Mouse (Mus musculus) stomach, embryonic 16.5 days (tissue): ENCODE results near the gene Entpd7. TPM values are rescaled to one million over a fixed set of nuclear protein-coding genes. Genes with fewer than 3 reads are reported as not detected.

Experiments used
- ATAC-seq: fragments of 200-750 bp; cut with Nextera tagmentation; 2 replicates; pipeline ENCODE4 v1.8.0; 2017; ENCODE audit warnings: moderate number of reproducible peaks, moderate TSS enrichment; ENCODE audit not compliant: insufficient read depth, low FRiP score
- H3K27ac ChIP-seq: fragments of 300-500 bp; sonication (generic); 2 replicates; pipeline ENCODE4 v1.5.1; 2014; ENCODE audit warnings: low read length
- H3K27me3 ChIP-seq: fragments of 300-500 bp; sonication (generic); 2 replicates; pipeline ENCODE4 v1.6.1; 2014; ENCODE audit warnings: low read length, control low read depth, mixed read lengths; ENCODE audit not compliant: control insufficient read depth, insufficient read depth
- H3K36me3 ChIP-seq: fragments of 300-500 bp; sonication (generic); 2 replicates; pipeline ENCODE4 v1.6.1; 2014; ENCODE audit warnings: low read length; ENCODE audit not compliant: control insufficient read depth, insufficient read depth
- H3K4me1 ChIP-seq: fragments of 300-500 bp; sonication (generic); 2 replicates; pipeline ENCODE4 v1.6.1; 2014; ENCODE audit warnings: low read length, control low read depth, mixed read lengths; ENCODE audit not compliant: control insufficient read depth, insufficient read depth
- H3K4me2 ChIP-seq: fragments of 300-500 bp; sonication (generic); 2 replicates; pipeline ENCODE4 v1.6.1; 2014; ENCODE audit warnings: low read depth, low read length, mixed read lengths
- H3K4me3 ChIP-seq: fragments of 300-500 bp; sonication (generic); replicated peaks from 2 replicates; pipeline ENCODE4 v1.5.1; 2014; ENCODE audit warnings: mild to moderate bottlenecking, low read length
- H3K9ac ChIP-seq: fragments of 300-500 bp; sonication (generic); 2 replicates; pipeline ENCODE4 v1.6.1; 2014; ENCODE audit warnings: low read length
- H3K9me3 ChIP-seq: fragments of 300-500 bp; sonication (generic); replicated peaks from 2 replicates; pipeline ENCODE4 v1.6.1; 2016; ENCODE audit warnings: low read length, control low read depth; ENCODE audit not compliant: control insufficient read depth
- WGBS: fragments of 180-500 bp; shearing (Covaris S2); extraction: QIAGEN DNeasy Blood & Tissue Kit; methylation state at CpG from one replicate; pipeline ENCODE4 v1.1.7; 2014; 5-methylcytosine and 5-hydroxymethylcytosine counted together
- polyA plus RNA-seq: library from polyadenylated mRNA; unstranded; fragments of >200 nt; fragmentation: Nextera tagmentation; extraction: Ambion mirVana; gene quantifications from 2 replicates; pipeline ENCODE4 v1.2.1, GENCODE M21; 2015

The Entpd7 gene
- polyA plus RNA-seq, 1 experiment from 2014 or later: 15.3 TPM

- Histone ChIP-seq H3K9me3 (no peaks in the 10 kb centered on the region), H3K4me3 (no peak overlapping the region), H3K4me1 (peaks cover 16% of the 10 kb centered on the region), H3K9ac (no peak overlapping the region), H3K36me3 (peaks cover 6% of the 10 kb centered on the region; the same call in 1 of the 2 replicates), H3K27me3 (no peaks in the 10 kb centered on the region), H3K27ac (no peak overlapping the region), H3K4me2 (no peak overlapping the region)
- ATAC-seq: no peak
- WGBS: 80% methylated on average over 8 of the region's 8 CpGs
These were observed 20.2 kb upstream of the Entpd7 start for GRCm38 (mm10) chr19:43669136-43669759.

DNA sequence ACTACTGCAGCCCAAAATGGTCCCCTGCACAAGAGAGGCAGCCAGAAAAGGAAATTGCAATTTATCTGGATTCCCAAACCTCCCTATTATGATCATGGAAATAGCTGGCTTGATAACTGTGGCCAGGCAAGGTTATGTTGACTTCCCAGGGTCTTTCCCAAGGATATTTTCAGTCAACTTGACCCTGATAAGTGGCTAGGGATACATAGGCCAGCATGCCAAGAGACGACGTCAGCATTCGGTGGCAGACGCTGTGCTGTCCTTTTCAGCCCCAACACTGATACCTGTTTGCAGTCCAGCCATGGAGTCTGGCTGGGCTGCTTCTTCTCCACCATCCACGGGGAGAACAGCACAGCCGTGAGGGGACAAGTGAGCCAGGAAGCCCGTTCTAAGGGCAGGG lies 18.4 kb upstream of the Entpd7 start:
- Histone ChIP-seq H3K4me3 (no peak overlapping the region), H3K4me1 (peaks cover 16% of the 10 kb centered on the region), H3K9me3 (no peaks in the 10 kb centered on the region), H3K27ac (no peak overlapping the region), H3K36me3 (peaks cover 6% of the 10 kb centered on the region; the same call in 1 of the 2 replicates), H3K4me2 (no peak overlapping the region), H3K27me3 (no peaks in the 10 kb centered on the region), H3K9ac (0 out of 2 replicates have a peak overlapping the region, but pooled peaks have one; percentile 23)
- ATAC-seq: no peak
- 69% methylated on average over 7 of the region's 7 CpGs for WGBS

DNA sequence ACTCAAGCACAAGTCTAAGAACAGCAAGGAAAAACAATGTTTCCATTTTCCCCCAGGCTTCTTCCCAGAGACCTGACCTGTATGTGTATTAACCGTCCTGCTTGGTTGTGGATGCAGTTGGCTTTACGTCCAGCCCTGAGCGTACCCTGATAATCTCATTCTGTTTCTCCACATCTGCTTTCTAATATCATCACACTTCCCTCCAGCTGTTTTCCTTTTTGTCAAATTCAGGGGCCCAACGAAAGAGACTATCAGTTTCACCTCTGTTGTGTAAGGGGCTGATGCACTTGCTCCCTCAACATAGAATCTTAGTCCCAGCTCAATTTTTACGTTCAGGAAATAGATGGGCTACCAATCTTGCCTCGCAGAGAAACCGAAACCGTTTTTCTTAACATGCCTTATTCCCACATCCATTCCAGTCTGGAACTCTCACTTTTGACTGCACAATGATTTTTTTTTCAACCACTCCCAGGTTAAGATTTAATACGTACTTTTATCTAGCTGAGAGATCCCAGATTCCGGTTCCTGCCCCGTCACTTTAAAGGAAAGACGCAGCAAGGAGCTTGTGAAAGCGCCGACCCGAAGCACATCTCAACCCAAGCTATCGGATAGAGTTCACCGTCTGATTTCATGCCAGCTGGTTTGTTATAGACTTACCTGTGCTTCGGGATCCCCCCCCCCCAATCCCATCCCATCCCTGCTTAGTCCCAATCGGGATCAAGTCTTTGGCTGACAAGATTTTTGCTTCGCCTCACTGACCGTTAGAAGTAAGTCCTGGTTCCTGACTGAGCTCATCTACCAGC lies 15.8 kb upstream of the Entpd7 start:
- Histone ChIP-seq H3K4me3 (peak overlapping the region; percentile 83), H3K9ac (peak overlapping the region; percentile 94), H3K4me1 (peaks cover 23% of the 10 kb centered on the region), H3K27me3 (no peaks in the 10 kb centered on the region), H3K36me3 (no peaks in the 10 kb centered on the region), H3K27ac (peak overlapping the region; percentile 79), H3K4me2 (peak overlapping the region; percentile 86), H3K9me3 (no peaks in the 10 kb centered on the region)
- WGBS: 5% methylated on average over 21 of the region's 21 CpGs
- no peak for ATAC-seq

DNA sequence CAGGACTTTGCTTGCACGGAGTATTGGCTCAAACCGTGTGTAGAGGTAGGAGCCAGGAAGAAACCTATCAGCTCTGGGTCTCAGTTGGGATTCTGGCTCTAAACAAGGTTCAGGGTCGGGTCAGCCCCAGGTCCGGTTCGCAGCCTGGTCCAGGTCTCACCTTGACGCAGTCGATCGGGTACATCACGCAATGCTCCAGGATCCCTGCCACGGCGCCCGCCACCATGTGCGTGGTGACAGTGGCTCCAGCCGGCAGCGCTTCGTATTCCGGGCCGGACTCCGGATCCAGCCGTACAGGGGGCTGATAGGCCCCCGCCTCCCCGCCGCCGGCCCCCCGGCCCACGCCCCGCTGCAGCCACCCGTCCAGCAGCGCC lies 15.2 kb upstream of the Entpd7 start:
- whole genome bisulfite sequencing: 0% methylated on average over 26 of the region's 29 CpGs
- peak overlapping the region; percentile 86 for H3K4me2 ChIP-seq
- peak overlapping the region; percentile 83 for H3K4me3 ChIP-seq
- ATAC-seq: 0 out of 2 replicates have a peak, but pooled peaks have one; percentile 4
- H3K27ac ChIP-seq: peak overlapping the region; percentile 79
- H3K9me3 ChIP-seq: no peaks in the 10 kb centered on the region
- H3K4me1 ChIP-seq: peaks cover 25% of the 10 kb centered on the region
- H3K9ac ChIP-seq: peak overlapping the region; percentile 94
- no peaks in the 10 kb centered on the region for H3K27me3 ChIP-seq
- H3K36me3 ChIP-seq: no peaks in the 10 kb centered on the region

- under 1% methylated on average over 79 of the region's 79 CpGs for WGBS
- Histone ChIP-seq H3K4me3 (peak within 1 kb of the TSS; percentile 83), H3K9ac (peak within 1 kb of the TSS; percentile 94), H3K4me1 (peaks cover 28% of the 10 kb centered on the region), H3K27me3 (no peaks in the 10 kb centered on the region), H3K36me3 (no peaks in the 10 kb centered on the region), H3K4me2 (peak within 1 kb of the TSS; percentile 86), H3K27ac (peak within 1 kb of the TSS; percentile 99), H3K9me3 (no peaks in the 10 kb centered on the region)
- ATAC-seq: peak; percentile 95
These were observed 14.5 kb upstream of the Entpd7 start, which contains the start of gene Slc25a28 for GRCm38 (mm10) chr19:43674730-43675524. Gene Slc25a28 (minus strand): TSS chr19:43674881.

DNA sequence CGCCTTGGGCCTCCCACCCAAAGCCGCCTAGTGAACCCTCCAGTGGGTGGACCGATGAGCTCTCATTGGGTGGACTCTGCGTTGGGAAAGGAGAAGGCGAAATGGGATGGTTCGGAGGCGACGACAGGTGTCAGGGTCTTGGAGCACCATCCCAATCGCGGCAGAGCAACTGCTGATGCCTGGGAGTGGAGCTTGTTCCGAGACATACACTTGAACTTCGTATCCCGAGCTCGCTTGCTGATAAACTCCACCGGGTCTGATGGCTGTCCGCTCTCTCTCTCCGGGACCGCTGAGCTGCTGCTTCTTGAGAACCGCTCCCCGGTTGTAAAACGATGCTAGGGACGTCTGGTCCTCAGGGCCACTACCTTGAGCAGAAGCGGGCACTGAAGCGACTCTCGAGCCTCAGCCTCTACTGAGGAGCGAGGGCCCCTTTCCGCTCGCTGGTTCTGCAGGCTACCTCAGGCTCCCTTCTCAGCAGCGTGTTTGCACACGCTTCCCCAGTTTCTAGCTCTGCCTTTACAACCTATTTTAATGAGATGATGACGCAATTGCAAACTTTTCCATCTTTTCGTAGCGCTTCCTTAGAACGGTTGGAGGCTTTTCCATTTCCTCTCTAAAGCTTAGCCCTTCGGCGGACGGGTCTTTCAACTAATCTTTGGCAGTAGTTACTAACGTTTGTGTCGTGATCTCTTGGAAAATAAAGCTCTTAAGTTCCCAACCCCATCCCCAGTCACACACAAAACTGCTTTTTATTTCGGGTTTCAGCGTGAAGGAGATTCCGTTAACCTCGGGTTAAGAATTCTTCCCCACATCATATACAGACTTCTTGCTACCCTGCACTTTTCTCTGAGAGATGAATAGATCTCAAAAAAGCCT lies 13.7 kb upstream of the Entpd7 start:
- no peaks in the 10 kb centered on the region for H3K36me3 ChIP-seq
- H3K9ac ChIP-seq: peak overlapping the region; percentile 82
- H3K9me3 ChIP-seq: no peaks in the 10 kb centered on the region
- peak overlapping the region; percentile 99 for H3K27ac ChIP-seq
- WGBS: 1% methylated on average over 43 of the region's 43 CpGs
- peaks cover 28% of the 10 kb centered on the region for H3K4me1 ChIP-seq
- ATAC-seq: no peak; the same call in 1 of the 2 replicates
- H3K4me3 ChIP-seq: peak overlapping the region; percentile 73
- H3K4me2 ChIP-seq: peak overlapping the region; percentile 85
- no peaks in the 10 kb centered on the region for H3K27me3 ChIP-seq

DNA sequence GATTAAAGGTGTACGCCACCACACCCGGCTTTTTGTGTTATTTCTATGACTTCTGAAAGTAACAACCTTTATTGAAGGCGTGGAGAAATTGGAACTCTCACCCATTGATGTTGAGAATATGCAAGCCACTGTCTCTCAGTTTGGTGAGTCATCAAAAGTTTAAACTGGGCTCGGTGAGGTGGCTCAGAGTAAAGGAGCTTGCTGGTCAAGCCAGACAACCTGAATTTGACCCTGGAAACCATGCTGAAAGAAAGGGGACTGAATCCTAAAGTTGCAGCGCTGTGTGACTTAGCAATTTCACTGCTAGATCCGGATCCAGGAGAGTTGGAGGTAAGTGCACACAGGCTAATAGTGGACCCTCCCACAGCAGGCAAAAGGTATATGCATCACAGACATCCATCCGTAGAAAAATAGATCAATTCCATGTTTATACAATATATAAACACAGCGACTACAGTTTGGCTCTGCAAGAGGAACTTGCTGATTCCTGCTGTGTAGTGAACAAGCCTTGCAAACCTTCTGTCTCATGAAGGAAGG lies 10.9 kb upstream of the Entpd7 start:
- Histone ChIP-seq H3K27ac (peak overlapping the region; percentile 13; the same call in 1 of the 2 replicates), H3K9ac (no peak overlapping the region), H3K4me3 (no peak overlapping the region), H3K4me2 (no peak overlapping the region), H3K4me1 (peaks cover 14% of the 10 kb centered on the region), H3K9me3 (no peaks in the 10 kb centered on the region), H3K36me3 (no peaks in the 10 kb centered on the region), H3K27me3 (no peaks in the 10 kb centered on the region)
- WGBS: 55% methylated on average over 8 of the region's 8 CpGs
- ATAC-seq: no peak

DNA sequence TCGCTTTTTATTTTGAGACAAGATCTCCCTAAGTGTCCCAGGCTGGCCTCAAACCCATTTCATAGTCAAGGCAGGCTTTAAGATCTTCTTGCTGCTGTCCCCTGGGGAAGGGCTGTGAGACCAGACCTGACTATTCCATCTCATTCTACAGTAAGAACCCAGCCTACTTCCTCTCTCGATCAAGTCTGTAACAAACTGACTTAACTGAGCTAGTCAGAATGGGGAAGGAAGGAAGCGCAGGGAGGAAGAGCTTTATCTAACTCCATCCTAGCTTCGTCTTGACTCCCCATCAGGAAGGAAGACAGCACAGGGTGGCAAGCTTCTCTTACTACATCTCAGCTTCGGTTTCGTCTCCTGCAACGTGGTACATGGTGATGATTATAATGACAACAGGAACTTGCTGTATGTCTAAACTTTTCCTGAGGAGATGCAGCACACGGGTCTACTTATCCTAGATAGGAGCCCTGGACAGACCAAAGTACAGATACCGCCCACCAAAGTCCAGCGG lies 9.9 kb upstream of the Entpd7 start:
- Histone ChIP-seq H3K27me3 (no peaks in the 10 kb centered on the region), H3K27ac (peak overlapping the region; percentile 31; the same call in 1 of the 2 replicates), H3K9ac (no peak overlapping the region), H3K4me1 (0 out of 2 replicates have a peak, but pooled peaks cover 13% of the 10 kb centered on the region), H3K9me3 (no peaks in the 10 kb centered on the region), H3K4me2 (no peak overlapping the region), H3K4me3 (no peak overlapping the region), H3K36me3 (no peaks in the 10 kb centered on the region)
- WGBS: 74% methylated on average over 10 of the region's 10 CpGs
- no peak for ATAC-seq
